Mouse (Mus musculus) frontal cortex, postnatal 25 days (tissue): ENCODE results near the gene Tmem17.

Experiments
- DNase-seq, 2 experiments: peaks; one replicate each; pipeline ENCODE4 v3.0.0; 2022; ENCODE audit warnings: low spot score in 2 of 2

Gene Tmem17

DNA sequence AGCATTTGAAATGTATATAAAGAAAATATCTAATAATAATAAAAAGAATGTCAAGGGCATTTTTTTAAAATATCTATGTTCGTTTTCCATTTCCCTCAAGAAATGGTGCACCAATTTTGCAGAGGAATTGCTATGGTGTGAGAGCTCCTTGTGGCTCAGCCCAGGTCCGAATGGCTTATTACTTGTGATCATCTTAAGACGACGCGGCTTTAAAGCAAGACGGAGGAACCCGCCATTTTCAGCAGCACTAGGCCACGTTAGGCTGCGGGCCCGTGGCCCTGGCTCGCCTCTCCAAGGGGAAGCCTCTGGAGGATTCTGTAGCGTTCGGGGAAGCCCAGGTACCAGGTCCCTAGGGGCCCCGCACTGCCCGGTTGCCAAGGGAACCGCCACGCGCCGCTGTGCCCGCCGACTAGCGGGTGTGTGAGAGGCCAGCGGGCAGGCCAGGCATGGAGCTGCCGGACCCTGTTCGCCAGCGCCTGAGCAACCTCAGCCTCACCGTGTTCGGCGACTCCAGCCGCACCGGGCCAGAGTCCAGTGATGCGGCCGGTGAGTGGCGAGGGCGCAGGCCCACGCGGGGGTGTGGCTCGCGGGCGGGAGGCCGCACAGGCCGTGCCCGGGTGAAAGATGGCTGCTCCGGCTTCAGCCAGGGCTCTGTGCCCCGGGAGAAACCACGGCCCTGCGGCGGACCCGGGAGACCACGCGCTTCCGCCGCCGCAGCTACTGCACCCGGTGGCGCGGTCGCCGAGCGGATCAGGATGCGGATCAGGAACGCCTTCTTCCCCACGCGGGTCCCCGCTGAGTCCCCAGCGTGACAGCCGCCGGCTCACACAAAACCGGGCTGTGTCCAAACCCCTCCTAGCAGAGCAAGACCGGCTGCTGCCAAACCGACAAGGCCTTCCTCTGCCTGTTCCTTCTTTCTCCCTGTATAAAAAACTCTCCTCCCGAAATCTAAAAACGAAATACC, at the start of gene Tmem17:
TSS of gene Tmem17 (plus strand) at position 51 of the 964 bp plus-strand sequence.
- DNase-seq = peak; percentile 78 to 81

DNA sequence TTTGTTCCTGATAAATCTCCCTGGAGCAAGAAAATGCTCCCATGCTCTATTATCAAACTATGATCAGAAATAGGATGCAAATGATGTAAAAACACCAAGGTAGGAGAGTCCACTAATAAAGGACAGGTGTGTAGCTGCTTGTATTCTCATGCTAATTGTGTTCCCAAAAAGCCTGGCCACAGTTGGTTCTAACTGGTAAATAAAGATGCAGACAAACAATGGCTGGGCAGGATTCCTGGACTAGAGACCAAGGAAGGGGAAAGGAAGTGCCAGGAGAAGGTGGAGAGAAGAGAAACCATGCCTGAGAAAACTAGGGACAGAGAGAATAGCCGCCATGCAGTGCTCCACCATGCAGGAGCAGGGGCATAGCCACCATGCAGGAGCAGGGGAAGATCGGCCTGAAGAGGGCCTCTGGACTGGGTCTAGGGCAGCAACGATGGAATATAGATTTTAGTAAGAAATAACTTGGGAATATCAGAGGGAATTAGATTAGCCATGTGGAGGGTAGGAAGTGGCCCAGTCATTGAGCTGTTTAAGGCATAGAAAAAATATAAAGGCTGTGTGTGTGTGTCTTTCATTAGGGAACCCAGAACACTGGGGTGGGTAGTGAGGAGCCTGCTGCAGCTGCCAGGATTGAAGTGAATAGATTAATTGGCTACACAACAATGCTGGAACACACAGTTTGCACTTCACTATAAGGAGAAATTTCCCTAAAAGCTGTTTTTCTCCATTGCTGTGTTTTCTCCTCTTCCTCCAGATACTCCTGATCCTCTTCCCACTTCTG, 31.9 kb upstream of the Tmem17 start:
- no peak for DNase-seq

DNA sequence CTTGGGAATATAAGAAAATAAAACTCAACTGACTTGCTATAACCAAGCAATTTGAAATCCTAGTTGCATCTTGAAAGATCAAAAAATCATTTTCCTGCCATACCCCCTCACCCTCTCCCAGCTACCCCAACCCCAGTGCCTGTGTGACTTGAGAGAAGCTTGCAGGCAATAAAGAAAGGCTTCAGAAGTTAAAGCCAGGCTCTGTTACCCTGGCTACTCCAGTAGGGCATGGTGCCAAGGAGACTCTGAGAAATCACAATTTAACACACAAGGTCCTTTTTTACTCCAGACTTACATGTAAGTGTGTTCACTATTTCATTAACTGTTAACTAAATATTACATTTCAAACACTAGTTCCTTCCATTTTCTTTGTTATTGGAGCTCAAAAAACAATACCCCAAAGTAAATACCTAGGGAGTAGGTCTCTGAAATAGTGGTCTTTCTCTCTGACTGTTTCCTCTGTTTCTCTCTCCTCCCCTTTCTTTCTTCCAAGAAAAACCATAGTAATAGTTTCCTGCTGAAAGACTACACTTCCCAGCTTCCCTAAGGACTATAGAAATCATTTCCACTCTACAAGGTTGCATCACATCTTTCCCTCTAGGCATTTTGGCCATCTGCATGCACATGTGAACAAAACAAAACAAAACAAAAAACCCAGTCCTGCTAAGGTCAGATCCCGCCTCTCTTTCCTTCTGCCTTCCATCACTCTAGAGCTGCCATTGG, 30.1 kb upstream of the Tmem17 start:
- no peak for DNase-seq

DNA sequence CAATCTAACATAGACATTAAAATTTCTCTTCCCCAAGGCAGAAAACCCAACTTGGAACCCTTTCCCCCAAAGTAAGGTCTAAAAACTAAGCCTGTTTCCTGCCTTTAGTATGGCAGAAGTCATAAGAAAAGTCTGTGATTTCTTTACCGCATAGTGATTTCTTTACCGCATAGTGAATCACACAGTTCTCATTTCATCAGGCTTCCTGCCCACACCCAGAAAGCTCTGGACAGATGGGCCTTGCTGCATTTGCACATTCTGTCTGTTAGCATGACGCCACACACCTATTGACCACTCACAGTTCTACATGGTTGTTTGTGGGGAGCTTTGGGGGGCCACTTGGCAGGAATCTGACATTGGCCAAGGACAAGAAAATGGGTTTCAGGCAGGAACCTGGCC, 29.5 kb upstream of the Tmem17 start:
- no peak for DNase-seq

DNA sequence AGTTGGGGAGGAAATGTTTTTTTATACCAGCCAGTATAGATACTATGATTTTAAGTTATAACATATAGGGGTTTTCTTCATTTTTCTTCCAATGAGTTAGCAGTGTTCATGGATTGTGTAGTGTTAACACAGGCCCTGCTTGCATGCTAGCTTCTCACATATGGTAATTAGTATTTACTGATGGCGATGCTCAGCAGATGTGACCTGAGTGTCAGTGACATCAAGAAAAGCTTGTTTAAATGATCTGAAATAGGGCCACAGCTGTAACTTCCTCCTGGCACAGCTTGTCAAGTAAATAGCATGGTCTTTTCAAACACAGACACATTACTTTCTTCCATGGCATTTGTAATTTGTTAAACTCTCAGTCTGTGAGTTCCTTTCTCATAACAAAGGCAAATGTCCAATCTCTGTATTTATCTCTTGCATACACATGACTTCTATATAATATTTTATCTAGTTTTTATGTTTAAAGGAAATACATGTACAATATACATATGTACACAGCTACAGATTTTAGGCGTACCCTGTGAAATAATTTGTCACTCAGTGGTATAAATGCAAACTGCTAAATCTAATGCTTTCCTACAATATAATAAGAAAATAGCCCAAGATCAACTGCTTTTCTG, 18.1 kb upstream of the Tmem17 start:
- no peak for DNase-seq

DNA sequence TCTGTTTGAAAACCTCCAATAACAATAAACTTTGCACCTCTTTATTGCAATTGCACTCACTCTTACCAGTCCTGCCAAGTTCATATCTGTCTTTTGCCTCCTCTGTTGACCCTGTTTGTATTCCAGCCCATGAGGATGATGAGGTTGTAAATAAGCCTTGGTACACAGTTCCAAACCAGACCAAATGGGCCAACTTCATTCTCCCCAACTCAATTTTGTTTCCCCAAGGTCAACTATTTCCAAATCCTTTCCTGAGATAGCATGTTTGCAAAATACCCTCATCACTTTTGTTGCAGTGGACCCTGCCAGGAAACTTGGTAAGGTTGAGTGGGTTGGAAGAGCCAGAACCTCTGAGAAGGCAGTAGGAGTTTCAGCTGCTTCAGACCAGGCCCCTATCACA, 16.9 kb upstream of the Tmem17 start:
- no peak for DNase-seq

DNA sequence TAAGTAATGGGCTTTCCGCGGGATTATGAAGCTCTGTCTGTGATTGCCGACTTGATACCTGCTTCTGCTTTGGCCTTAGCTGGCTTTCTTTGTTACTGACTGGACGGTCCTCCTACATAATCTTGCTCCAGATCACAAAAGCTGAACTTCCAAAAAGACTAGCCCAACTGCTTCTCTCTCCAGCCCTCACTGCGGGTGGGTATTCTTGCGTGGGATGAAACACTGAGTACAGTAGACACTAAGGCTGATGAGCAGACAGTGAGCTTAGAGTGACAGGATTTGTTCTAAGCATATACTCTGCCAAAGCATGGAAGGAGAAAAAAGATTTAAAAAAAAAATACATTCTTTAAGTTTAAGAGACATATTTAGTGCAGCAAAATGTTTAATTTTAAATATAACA, 12.5 kb upstream of the Tmem17 start:
- DNase-seq = peak in 1 of 2 experiments; percentile 16

DNA sequence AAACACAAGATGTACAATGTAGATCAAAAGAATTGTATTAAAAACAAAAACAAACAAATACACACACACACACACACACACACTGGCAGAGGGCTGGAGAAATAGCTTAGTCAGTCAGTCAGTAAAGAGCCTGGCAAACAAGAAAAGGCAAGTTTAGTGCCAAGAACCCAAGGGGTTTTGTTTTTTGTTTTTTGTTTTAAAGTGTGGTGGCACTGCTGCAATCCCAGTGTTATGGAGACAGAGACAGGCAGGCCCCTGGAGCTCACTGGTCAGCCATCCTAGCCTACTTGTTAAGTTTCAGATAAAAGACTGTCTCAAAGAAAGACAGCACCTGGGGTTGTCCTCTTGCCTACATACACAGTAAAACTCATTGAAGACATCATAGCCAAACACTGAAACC, 12.0 kb upstream of the Tmem17 start:
- DNase-seq = no peak

DNA sequence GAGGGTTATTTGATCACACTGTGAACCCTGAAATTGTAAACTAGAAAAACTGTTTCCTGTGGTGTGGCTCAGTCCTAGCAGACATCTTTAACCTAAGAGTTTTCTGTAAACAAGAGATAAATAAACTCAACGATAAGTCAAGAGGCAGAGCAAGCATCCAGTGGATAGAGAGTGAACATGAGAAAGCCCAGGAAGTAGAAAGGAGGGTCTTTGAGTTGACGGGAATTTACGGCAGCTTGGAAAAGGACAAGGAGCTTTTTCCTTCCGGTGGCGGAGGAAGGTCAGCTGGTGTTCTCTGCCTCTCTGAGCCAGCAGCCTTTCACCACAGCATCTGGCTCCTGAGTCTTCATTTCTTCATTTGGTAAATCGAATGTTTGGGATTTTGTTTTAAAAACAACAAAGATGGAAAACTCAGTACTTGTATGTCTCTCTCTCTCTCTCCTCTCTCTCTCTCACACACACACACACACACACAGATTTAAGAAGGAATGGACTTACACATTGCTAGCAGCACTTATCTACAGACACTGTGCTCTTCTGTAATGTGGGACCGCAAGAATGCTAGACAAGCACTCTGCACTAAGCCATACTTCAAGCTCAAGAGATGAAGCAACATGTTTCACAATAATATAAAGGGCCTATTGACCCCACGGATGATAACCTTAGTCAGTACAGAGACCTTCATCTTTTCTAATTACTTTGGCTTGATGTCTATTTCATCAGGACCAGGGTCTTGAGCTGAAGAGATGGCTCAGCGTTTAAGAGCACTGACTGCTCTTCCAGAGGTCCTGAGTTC, 10.9 kb upstream of the Tmem17 start:
- DNase-seq = no peak

DNA sequence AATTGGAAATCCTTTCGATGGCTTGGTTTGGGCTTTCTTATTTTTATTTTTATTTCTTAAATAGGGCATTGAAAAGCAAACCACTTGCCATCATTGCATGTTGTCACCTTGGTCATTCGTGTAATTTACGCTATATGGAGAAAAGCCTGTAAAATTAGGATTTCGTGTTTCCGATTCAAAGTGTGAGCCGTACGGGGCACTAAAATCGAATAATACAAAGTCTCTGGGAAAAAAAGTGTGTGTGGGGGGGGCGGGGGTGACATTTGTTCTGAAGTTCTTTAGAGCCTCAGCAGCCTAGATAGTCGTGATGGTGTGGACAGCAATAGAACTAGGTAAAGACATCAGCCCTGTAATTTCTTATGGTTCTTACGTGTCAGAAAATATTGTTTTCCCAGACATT, 1.2 kb downstream of the Tmem17 start:
- DNase-seq = no peak

DNA sequence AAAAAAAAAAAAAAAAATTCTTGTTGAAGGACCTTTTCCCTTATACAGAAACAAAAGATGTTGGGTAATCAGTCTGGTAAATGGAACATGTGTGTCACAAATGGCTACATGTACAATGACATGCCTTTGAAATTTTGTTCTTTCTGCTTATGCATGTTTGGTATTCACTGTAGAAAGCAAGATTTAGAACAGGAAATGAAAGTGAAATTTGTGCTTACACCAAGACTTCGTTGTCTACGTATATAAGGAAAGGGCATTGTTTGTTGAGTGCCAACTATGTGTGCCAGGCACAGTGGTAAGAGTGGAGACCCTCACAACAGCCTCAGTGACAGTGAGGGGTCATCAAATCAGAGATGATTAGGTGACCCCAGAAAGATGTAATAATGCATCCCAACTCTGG, 3.2 kb downstream of the Tmem17 start:
- DNase-seq = no peak

DNA sequence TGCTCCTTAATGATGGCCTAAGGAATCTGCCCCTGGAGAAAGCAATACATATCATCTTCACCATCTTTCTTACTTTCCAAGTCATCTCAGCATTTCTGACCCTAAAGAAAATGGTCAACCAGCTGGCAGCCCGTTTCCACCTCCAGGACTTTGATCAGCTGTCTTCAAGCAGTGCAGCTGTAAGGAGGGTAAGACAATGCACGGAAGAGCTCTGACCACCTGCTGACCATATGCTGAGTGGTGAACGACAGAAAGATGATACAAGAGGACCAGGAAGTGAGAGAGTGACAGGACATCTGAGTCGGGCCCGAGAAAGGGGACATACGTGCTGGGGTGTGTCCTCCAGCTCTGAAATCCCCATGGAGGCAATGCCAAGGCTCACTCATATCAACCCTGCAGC, 6.6 kb downstream of the Tmem17 start:
- no peak for DNase-seq

DNA sequence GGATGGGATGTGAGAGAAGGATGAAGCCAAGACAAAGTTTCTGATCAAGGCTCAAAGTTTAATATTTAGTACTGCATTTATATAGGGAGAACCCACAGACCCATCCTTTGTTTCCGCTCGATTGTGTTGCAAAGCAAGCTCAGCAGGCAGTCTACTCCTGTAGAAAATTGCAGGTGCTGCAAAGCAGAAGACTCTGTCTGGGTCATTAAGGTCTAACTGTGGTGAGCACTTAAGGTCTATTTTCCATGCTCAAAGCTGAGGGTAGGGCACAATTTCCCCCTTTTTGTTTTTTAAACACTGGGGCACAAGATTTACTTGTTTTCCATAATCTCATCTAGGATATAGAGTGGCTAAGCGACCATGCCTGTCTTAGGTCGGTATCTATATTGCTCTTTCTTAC, 8.4 kb downstream of the Tmem17 start:
- no peak for DNase-seq

DNA sequence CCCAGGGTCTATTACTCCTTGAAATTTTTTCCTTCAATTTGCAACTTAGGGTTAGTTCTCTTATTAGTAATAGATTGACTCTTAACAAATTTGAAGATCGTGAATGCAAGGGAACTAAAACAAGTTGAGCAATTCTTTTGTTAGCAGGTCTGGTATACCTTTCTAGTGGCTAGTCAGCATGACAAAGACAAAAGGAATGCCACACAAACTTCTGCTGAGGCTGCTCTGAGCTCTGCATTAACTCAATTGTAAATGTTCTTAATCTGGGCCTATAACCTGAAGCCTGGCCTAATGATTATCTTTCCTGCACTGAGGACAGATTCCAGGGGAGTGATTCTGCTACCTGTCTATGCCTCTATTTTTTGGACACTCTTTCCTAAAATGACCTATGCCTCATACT, 12.7 kb downstream of the Tmem17 start:
- DNase-seq = no peak

DNA sequence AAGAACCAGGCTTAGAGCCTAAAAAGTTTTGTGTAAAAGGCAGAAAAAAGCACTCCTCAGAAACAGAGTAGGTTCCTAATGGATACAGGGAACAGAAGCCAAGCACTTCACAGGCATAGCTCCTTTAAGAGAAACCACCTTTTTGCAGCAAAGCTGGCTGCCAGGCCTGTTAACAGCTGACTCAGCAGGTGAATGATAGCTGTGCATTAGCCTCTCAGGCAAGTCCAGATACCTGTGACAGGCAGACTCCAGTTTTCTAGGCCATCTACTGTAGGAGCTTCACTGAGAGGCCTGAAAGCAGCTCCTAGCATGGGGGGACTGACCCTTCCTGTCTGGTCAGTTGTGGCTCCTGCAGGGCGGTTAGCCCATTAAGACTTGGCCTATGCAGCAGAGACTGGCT, 28.7 kb downstream of the Tmem17 start:
- no peak for DNase-seq

DNA sequence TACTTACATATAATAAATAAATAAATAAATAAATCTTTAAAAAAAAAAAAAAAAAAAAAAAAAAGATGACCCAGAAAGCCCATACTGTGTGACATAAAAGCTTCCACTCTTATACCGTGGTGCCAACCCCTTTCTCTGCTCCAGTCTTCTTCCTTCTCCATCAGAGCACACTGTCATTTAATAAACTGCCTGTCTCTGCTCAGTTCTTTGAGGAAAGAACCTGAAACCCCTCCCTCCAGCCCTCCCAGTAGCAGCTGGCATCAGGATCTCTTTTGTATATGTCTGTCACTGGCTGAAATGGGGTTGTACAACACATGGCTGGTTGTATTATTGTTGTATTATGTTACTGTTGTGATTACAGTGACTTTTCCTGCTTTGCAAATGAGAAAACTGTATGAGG, 48.2 kb downstream of the Tmem17 start:
- no peak for DNase-seq

DNA sequence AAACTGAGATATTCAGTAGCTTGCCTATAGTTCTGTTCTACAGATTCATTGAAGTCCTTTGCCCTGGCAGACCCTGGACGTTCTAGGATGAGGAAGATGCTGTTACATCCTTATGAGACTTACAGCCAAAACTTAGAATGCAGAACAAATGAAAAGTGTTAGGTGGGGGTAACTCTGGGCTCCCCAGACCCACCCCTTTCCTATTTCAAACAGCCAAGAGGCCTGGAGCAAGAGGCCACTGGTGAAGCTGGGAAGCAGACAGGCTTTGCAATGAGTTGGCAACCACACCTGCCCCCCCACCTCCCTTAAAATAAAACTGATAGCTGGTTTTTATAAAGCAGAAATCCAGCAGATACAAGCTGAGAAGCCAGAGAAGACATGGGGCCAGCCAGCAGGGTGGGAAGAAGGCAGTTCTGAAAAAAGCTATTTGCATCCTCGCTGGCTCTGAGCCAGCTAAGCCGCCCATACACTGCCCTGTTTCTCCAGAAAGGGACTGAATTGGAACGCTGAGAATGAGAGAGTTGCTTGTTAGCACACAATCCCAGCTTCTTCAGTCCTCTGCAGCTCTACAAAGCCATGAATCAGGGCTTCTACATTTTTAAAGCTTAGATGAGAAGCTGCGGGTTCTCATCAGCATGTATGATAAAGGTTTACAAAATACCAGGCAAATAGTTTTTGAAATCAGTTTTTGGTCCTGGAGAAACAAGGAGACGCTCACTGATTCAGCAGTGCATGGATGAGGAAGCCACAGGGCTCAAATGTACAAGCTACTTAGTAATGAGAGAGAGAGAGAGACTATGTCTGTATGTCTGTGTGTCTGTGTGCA, 48.8 kb downstream of the Tmem17 start:
- DNase-seq = peak; percentile 79 to 80

DNA sequence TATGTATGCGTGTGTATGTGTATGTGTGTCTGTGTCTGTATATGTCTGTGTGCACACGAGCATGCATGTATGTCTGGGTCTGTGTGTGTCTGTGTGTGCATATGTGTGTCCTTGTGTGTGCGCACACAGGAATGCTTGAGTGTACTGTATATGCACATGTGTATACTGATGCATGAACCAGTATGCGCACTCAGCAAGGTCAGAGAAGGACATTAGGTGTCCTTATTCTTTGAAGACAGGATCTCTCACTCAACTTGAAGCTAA, 49.4 kb downstream of the Tmem17 start:
- no peak for DNase-seq

DNA sequence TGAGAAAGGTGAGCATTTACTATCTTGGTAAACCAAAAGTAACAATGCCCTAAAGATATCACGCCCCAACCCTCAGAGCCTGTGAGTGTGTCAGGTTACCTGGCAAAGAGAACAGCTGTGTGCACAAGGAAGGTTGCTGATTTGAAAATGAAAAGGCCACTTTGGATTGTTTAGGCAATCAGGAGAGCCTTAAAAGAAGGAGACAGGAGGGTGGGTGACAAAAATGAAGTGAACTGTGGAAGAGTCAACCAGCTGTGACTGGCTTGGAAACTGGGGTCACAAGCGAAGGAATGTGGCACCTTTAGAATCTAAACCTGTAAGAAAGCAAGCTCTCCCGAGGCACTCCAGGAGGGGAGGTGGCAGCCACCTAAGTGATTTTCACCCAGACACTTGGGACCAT, 51.8 kb downstream of the Tmem17 start:
- DNase-seq = no peak

DNA sequence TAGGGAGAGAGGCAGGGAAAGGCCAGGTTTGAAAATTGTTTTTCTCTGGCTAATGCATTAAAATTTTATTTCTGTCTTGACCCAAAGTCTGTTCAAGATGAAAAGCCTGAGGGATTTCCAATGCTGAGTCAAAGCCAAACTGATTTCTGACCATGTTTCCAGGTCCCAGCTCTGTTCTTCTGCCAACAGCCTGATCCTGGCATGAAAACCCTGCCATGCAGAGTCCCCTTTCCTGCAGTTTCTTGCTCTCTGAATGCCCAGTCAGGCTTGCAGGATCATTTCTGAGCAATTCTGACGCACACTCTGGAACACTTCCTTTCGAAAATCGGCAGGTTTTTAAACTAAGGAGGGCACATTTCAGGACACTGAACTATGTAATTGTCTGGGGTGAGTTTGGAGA, 52.8 kb downstream of the Tmem17 start:
- no peak for DNase-seq
